Mouse (Mus musculus) adipose tissue, adult 10 weeks (tissue): ENCODE measurements around the gene Abca6. TPM values are rescaled to one million over a fixed set of nuclear protein-coding genes. Genes with fewer than 3 reads are reported as not detected.

Source experiments
- polyA plus RNA-seq: library from polyadenylated mRNA; stranded (reverse); fragments of 350-450 nt; fragmentation: Illumina TruSeq; extraction: RNeasy Lipid Tissue Mini Kit (QIAGEN cat#74804); gene quantifications from one replicate; pipeline ENCODE4 v1.2.3, GENCODE M21; 2014; ENCODE audit warnings: low read depth, low replicate concordance

Gene Abca6
- 4.2 TPM for polyA plus RNA-seq

DNA sequence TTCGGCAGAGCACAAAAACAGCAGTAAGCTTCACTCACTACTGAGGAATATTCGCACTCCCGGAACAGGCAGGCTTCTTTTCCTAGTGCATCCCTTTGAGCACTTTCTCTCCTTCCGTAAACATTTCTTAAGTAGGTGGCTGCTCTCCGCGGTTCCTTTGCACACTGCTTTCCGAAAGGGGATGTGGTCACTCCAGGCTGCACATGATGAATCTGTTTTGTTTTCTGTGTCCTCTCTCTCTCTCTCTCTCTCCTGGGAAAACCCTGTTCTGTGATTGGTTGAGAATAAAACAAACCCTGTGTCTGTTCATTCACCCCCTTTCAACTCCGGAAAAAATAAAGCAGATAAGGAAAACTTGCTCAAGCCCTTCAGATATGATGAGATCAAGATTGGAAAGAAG, at the start of gene Abca6:
Gene Abca6, minus strand, starts transcription at position 243 of the 400 bp plus-strand sequence.

DNA sequence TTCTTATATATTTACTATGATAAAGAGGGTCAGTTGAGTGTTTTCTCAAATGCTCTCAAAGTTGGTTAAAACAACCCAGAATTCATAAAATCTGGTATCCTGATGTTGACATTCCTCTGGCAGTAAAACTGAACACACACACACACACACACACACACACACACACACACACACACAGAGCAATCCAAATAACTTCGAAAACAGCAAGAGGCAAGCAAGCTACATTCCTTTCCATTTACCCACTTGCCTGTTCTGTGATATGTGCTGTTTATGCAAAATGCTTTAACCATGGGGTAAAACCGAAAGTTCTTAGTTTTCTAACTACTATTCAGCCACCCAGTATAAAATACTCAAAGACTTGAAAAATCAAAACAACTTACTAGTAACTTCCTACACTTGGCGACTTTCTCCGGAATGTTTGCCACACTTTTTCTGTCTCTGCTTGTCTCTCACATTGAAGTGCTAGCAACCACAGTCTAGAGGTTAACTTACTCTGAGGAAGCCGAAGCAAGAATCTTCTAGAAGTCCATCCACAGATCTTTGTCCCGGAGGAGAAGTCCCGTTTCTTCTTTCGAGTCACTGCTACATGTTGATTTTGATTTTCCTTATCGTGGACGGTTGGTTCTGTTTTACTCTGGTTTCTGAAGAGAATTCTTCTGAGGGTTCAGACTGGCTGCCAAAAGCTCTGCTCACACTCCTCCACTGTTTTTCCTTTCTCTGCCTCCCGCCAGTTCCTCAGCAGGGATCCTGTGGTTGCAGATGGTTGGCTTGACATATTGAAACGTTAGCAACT, 83.9 kb downstream of the Abca6 start, which contains the start of gene Abca9:
Gene Abca9, minus strand, starts transcription at position 738 of the 793 bp plus-strand sequence.

Other genes with a start within 250 kb of the Abca6 start
- 44.5 TPM for gene Abca8a, start 155.8 kb downstream of the Abca6 start, polyA plus RNA-seq
- gene Abca9, start 83.6 kb downstream of the Abca6 start, polyA plus RNA-seq: 10.8 TPM
- gene Abca5, start 85.9 kb upstream of the Abca6 start, polyA plus RNA-seq: 7.7 TPM
- 4.8 TPM for gene Map2k6, start 147.3 kb upstream of the Abca6 start, polyA plus RNA-seq